Mouse (Mus musculus): ENCODE measurements around the gene Elf1. TPM values are rescaled to one million over a fixed set of nuclear protein-coding genes. Genes with fewer than 3 reads are reported as not detected.
"Not testable (repeated sequence)": the region's sequence is repeated elsewhere in the genome, so short reads cannot be mapped to it uniquely, and the experiment has no call there.

The Elf1 gene
- total RNA-seq, 2 experiments from 2014 or later: 6.0 to 6.3 TPM

DNA sequence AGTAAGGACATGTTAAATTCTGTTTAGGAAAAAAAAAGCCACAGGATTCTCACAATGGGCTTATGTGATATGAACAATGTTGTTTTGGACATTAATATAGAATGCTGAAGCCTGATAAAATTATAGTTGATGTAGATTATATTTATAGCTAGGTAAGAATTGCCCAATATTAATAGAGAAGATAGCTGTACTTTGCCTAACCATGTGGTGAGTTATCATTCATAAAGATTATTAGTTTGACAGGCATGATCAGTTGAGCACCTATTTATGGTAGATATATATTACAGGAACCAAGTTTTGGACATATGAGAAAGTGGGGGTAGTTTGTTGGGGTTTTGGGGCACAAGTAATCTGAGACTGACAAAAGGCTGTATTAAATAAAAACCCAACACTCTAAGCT is 39.6 kb downstream of the Elf1 start:
- DNase-seq (ENCODE audit: low spot score in 2 of 2): no peak

DNA sequence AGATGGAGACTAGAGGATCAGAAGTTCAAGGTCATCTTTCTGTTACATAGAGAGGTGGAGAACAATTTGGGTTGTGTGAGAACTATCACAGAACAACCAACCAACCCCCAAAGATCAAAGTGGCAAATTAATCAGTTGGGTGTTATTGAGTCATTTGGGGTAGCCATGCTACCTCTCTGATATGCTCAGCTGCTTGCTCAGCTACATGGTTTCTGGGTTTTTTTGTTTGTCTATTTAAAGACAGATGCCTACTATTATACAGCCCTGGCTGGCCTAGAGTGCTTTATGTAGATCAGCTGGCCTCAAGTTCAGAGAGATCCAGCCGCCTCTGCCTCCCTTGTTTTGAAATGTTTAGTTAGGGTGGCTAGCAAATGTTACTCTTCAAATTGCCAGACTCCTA is 40.1 kb downstream of the Elf1 start:
- no peak for DNase-seq (ENCODE audit: low spot score in 2 of 2)

DNA sequence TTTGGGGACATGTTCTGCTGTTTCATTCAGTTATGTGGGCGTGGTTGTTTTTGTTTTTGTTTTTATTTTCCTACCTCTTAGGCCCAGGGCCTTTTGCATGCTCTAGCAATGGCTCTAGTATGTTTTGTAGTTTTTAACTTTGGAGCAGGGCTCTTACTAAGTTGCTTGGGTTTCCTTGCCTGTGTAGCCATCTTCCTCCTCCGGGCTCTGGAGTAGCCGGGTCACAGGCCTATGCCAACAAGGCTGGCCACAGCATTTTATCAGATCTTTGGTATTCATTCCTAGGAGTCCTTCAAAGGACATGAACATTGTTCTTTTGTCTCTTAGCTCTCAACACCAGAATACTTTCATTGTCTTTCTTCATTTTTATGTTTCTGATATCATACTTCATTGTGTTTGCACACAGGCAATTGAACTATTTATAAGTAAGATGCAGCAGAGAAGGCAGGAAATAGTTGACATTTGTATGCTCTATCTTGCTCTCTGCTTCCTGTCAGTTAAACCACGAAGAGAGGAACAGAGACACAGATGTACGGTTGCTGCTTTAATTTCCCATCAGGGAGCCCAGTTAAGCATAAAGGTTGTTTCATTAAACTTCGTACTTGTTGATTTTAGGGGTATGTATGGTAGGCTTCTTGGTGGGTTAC is 40.6 kb downstream of the Elf1 start:
- DNase-seq (ENCODE audit: low spot score in 2 of 2): no peak

DNA sequence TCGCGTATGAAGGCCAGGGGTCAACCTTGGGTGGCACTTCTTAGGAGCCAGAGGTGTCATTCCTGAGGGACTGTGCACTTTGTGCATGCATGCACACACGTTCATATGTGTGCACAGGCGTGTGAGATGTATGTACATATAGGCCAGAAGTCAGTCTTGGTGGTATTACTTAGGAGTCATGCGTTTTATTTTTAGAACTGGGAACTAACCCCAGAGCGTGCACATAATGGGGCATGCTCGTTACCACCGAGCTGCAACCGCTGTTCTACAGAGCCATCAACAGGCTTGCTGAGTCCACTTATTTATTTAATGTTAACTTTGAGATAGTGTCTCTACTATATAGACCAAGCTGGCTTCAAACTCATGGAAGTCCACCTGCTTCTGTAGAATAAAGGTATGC is 41.4 kb downstream of the Elf1 start:
- DNase-seq (ENCODE audit: low spot score in 2 of 2): no peak

DNA sequence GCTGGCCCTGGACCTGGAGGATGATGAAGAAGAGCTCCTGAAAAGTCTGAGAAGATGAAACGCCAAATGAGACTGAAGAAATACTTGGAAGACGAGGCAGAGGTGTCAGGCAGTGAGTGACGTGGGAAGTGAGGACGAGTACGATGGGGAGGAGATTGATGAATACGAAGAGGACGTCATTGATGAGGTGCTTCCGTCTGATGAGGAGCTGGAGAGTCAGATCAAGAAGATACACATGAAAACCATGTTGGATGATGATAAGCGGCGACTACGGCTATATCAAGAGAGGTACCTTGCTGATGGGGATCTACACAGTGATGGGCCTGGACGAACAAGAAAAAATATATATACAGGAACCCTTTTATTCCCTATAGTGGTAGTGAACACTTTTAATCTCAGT is 45.1 kb downstream of the Elf1 start:
- DNase-seq (ENCODE audit: low spot score in 2 of 2): not testable (repeated sequence)

DNA sequence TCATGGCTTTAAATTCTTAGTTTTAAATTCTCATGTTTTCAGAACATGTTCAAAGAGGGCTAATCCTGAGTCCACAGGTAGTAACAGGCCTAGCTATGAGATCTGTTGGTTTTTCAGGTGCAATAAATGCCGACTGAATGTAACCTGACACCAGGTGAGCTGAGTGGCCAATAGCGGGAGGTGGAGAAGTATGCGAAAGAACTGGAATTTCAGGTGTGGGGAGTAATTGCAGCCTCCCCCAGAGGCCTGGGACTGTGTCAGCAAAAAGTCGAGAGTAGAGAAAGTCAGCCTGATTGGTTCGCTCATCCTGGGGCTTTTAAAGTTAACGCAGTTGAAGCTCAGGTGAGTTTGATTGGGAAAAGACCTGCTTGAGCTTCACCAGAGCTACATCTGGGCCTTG is 46.7 kb downstream of the Elf1 start:
- DNase-seq (ENCODE audit: low spot score in 2 of 2): no peak

DNA sequence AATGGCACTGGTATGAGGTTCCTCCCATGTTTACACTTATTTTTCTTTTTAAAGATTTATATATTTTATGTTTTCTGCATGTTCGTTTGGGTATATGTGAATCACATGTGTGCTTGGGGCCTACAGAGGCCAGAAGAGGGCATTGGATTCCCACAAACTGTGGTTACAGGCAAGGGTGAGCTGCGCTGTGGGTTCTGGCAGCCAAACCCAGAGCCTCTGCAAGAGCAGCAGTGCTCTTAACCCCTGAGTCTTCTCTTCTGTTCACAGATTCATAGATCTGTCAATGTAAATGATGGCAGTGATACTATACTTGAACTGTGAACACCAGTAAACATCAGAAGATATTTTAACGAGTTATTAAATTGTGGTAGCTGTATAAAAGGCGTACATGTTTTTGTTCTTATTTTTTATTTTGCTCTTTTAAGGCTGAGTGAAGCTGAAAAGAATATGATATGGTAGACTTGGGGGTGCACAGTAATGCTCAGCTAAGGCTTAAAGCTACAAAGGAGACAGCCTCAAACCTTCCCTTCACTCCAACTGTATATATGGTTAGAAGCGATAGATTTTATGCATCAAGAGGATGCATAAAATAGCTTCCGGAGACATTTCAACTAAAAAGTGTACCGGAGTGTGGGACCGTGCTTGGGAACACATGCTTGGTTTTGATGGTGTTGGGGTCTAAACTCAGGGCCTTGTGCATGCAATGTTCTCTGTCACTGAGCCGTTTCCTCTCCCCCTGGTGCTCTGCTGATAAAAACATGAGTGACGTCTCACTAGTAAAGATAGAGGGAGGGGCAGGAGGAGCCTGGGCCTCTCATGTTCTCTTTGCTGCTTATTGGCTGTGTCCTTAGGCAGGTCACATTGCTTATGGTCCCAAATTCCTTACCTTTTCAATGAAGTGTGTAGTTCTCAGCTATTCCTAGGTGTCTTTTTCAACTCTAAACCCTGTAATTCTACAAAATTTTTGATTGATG is 48.9 kb downstream of the Elf1 start:
- DNase-seq (ENCODE audit: low spot score in 2 of 2): no peak

DNA sequence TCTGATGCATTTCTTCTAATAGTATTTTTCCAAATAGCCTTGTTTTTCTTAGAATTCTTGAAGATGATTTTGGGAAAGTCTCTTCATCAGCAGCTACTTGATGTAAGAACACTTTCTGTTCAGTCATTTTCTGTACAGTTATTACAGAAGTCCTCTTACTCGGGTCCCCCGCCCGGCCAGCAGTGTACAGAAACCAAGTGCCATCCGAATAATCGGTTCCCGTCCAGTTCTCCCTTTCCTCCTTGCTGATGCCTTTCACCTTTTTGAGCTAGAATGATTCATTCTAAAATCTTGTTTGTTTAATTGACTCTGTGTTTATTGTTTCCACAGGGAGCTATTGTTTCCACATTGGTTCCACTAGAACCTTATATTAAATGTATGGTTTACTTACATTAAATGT is 49.8 kb downstream of the Elf1 start:
- no peak for DNase-seq (ENCODE audit: low spot score in 2 of 2)

DNA sequence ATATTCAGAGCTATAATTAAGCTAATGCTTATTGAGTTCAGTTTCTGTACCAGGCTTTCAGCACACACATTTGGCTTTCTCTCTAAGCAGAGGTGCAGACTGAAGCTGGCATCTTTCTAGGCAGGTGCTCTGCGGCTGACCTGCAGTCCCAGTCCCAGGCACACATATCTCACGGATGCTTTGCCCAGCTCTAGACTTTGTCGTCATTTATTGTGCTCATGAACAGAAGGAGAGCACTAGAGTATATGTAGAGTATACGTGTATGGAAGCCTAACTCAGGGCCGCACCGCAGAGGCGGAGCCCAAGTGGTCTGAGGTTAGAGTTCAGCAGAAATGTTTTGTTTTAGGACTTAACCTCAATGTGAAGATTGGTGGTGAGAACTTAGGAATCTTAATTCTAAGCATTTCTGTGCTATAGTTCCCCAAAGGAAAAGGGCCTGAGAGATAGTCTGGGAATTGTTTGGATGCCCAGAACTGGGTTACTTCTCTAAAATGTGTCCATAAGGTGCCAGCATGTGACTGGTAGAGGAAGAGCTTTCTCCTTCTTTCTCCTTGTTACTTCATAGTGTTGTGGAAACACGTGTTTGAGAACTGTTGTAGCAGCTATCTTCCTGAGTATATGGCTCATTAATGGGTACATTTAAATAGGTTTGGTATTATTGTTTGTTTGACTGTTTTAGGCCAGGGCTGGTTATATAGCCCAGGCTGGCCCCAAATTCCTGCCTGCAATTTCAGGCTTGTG is 51.2 kb downstream of the Elf1 start:
- DNase-seq (ENCODE audit: low spot score in 2 of 2): no peak

DNA sequence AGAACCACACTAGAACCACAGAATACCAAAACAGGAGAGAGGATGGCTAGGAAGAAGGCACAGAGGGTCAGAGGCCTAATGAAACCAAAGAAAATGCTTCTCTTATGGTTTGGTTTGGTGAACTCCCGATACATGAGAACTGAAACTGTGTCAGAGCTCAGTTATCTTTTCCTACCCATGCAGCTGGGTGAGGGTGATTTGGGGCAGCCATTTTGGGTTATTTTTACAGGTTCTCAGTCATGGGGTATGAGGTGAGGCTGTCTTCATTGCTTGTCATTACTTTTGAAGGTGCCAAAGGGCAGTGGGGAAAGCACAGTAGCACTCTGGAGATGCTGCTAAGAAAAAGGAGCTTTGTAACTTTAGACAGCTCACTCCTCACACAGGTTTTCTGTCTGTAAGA is 52.4 kb downstream of the Elf1 start:
- no peak for DNase-seq (ENCODE audit: low spot score in 2 of 2)

DNA sequence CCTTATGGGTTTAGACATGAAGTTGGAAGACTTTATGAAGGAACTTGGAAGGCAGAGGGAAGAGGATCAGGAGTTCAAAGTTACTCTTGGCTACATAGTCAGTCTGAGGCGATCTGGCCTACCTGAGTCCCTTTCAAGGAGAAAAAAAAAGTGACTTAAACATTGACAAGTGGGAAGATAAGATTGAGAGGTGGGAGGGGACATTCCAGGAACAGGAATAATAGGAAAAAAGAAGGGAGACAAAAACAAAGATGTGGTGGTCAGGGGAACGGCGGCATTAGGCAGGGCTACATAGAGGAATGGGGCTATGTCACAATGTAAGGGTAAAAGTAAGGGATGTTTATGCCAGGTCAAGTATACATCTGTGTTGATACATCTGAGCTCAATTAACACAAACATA is 53.2 kb downstream of the Elf1 start:
- DNase-seq (ENCODE audit: low spot score in 2 of 2): no peak

DNA sequence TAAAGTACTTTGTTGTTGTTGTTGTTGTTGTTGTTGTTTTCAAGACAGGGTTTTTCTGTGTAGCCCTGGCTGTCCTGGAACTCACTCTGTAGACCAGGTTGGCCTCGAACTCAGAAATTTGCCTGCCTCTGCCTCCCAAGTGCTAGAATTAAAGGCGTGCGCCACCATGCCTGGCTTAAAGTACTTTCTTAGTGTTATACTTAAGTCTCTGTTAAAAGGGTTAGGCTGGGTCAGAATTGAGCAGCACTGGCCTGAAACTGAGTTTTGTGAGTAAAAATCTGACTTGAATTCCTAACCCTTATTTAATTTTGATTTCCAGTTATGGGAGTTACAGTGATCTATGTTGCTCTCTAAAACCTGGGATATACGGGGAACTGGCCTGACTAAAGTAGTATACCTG is 53.7 kb downstream of the Elf1 start:
- DNase-seq (ENCODE audit: low spot score in 2 of 2): not testable (repeated sequence)

DNA sequence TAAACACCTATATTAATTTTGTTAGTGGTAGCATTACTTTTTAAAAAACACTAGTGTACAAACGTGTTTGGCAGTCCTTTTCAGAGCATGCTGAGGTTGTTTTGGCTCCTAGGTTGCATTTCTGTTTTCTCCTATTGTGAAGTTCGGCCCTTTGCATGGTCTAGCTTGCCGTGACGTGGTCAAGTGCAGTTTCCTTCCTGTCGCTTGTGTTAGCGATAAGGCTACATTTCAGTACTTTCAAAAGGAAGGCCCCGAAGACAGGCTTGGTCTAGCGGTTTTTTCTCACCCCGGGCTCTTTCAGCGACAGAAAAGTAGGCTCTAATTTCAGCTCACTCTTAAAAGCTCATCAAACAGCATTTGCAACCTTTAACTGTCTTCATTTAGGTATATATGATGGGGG is 54.3 kb downstream of the Elf1 start:
- DNase-seq (ENCODE audit: low spot score in 2 of 2): no peak

DNA sequence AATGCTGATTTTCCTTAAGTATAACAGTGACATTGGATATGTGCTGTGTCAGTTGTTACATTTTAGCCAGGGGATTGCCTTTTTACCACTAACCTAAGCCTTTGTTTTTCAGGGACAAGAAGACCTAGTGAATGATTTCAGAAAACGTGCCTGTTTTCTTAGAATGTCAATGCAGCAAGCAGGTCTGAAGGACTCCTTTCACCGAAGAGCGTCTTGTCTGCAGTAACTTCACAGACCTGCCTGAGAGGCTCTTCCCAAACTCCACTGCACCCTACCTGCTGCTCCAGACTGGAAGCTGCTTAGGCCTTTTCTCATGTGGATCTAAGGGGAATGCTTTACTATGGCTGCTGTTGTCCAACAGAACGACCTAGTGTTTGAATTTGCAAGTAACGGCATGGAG is 55.0 kb downstream of the Elf1 start:
- no peak for DNase-seq (ENCODE audit: low spot score in 2 of 2)

DNA sequence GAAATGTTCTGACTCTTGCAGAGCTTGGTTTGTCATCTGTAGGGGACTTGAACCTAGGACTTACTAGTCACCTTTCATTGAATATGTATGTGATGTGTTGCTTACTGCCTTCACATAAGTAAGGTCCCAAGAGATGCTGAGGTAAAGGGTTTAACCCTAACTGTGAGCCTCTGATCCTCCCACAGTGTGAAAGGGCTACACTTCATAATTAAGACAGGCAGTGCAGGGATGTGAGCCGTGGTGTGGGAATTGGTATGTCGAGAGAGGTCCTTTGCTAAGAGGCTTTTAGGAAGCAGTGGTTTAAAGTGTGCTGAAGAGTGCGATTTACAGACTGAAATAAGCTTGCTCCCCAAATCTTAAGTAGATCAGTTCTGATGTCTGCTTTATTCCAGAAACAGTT is 55.8 kb downstream of the Elf1 start:
- DNase-seq (ENCODE audit: low spot score in 2 of 2): no peak

DNA sequence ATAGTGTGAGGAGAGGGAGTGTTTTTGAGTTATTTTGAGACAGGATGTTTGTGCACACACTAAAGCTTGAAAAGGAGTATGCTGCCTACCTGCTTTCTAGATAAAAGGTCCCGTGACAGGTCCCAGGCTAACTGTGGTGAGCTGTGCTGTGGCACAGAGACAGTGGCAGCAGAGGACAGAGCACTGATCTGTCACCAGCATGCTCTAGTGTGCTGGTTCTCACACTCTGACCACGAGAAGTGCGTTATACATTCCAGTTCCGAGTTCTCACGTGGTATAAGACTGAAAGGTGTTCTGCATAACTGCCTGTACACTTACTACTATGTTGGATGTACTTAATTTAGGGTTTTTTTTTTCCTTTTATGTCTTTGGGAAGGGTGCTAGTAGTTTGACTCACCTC is 56.5 kb downstream of the Elf1 start:
- no peak for DNase-seq (ENCODE audit: low spot score in 2 of 2)

DNA sequence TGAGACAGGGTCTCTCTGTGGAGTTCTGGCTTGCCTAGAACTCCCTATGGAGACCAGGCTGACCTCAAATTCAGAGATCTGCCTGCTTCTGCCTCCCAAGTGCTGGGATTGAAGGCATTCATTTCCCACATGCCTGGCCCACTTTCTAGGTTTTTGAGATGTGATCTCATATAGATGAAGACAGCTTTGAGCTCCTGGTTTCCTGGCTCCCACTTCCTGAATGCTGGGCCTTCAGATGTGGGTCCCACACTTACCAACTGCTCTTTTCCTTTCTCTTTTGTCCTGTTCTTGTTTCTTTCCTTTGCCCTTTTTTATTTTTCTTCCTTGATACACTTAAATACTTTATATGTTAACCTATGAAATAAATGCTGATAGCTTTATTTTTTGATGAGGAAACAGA is 56.9 kb downstream of the Elf1 start:
- no peak for DNase-seq (ENCODE audit: low spot score in 2 of 2)

DNA sequence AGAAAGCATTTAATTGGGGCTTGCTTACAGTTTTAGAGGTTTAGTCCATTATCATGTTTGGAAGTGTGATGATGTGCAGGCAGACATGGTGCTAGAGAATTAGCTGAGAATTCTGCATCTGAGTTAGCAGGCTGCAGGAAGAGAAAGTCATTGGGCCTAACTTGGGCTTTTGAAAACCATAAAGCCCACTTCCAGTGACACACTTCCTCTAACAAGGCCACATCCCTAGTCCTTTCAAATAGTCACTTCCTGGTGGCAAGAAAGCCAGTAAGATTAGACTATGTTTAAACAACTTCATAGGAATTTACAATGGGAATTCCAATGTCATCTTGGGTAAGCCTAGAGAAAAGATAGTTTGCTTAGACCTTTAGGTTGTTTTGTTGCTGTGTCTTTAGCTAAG is 60.6 kb downstream of the Elf1 start:
- no peak for DNase-seq (ENCODE audit: low spot score in 2 of 2)

DNA sequence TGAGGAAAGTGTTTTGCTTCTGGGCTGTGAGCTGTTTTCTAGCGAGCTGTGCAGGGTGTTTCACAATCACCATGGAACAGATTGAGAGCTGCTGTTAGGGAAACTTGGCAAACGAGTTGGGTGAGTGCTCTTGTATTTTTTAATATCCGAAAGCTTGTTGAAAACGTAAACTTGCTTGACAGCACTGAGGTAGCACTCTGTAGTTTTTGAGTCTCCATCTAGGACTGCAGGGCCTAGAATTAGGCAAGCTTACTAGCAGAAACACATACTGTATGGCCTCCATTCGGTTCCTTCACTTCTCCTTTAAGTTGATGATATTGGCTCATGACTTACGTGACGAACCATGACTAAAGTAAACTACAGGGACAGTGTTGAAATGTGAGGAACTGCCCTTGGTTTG is 68.3 kb downstream of the Elf1 start:
- peak; percentile 29 to 63 for DNase-seq (ENCODE audit: low spot score in 2 of 2)

DNA sequence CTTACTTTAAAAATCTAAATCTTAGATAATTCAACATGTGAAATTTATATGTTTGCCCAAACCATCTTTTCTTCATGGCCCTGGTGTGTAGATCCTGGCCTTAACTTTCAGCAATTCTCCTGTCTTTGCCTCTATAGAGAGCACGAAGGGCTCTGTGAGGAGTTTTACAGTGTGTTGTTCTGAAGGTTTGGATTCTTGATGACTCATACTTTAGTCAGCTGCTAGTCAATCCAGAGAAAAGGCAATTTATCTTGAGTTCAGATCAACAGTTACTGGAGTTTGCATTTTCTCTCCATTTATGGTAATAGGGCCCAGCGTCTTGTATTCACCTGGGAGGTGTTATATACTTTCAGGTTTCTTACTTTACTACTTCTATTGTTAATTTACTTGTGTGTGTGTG is 70.9 kb downstream of the Elf1 start:
- no peak for DNase-seq (ENCODE audit: low spot score in 2 of 2)

DNA sequence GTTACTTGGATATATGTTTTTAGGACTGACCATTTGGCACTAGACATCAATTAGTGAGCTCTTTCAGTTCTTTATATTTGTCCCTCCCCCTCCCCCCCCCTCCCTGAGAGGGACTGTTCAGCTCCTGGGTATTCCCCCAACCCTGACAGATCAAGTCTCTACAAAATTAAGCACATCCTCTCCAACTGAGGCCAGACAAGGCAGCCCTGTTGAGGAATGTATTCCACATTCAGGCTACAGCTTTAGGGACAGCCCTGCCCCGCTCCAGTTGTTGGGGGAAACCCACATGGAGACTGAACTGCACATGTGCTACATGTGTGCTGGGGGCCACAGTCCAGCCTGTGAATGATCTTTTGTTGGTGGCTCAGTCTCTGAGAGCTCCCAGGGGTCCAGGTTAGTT is 71.9 kb downstream of the Elf1 start:
- no peak for DNase-seq (ENCODE audit: low spot score in 2 of 2)

DNA sequence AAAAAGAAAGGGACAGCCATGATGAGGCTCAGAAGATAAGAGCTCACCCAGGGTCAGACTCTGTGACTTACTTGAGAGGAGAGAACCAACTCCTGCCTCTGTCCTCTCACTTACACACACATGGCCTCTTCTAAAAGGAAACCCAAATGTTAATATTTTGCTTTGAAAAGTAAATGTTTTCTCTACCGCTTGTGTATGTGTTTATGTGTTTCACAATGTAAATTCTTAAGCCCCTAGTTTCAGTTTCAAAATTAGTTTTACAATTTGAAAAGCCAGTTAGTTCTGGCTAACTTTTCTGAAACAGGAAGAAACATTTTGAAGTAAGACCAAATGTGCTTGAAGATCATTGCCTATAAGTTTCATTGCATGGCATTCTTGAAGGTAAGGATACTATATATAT is 76.8 kb downstream of the Elf1 start:
- no peak for DNase-seq (ENCODE audit: low spot score in 2 of 2)
